Mouse (Mus musculus): ENCODE data around the gene Plekha8. TPM values are rescaled to one million over a fixed set of nuclear protein-coding genes. Genes with fewer than 3 reads are reported as not detected.

Gene Plekha8
- polyA plus RNA-seq, 1 experiment from 2014 or later, result 6.4 TPM

- H3K4me2 ChIP-seq (replicated peaks), result no peak overlapping the region
- no peaks in the 10 kb centered on the region for H3K27me3 ChIP-seq (replicated peaks)
- 83% methylated on average over 7 of the region's 7 CpGs for WGBS
- ATAC-seq, result no peak
- no peaks in the 10 kb centered on the region for H3K9me3 ChIP-seq
- 0 out of 2 replicates have a peak, but pooled peaks cover 4% of the 10 kb centered on the region for H3K36me3 ChIP-seq
- no peak overlapping the region for H3K4me3 ChIP-seq (replicated peaks)
- no peak overlapping the region for H3K27ac ChIP-seq
- no peak overlapping the region for H3K9ac ChIP-seq
- no peaks in the 10 kb centered on the region for H3K4me1 ChIP-seq (replicated peaks)
Measured at GRCm38 (mm10) chr6:54619530-54619929, 24.6 kb downstream of the Plekha8 start.

DNA sequence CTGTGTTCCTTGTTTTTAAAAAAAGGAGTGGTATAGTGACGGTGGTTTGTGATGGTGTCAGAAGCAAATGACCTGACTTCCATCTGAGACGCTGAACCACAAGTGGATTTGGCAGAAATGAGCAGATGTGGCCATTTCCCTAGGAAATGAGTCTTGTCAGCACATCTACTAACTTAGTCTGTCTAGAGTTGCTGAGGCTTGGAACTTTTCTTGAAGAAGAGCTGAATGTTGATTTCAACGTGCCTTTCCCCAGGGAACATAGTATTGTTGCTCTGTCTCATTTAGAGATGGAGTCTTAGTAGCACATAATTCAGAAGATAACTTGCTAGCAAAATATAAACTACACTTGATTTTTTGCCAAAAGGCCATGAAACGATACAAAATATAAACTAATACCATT, 25.4 kb downstream of the Plekha8 start:
- no peak overlapping the region for H3K9ac ChIP-seq
- no peak overlapping the region for H3K4me3 ChIP-seq (replicated peaks)
- no peak overlapping the region for H3K4me2 ChIP-seq (replicated peaks)
- no peak for ATAC-seq
- H3K27me3 ChIP-seq (replicated peaks), result no peaks in the 10 kb centered on the region
- WGBS, result 65% methylated on average over 4 of the region's 4 CpGs
- 0 out of 2 replicates have a peak, but pooled peaks cover 4% of the 10 kb centered on the region for H3K36me3 ChIP-seq
- H3K4me1 ChIP-seq (replicated peaks), result no peaks in the 10 kb centered on the region
- no peak overlapping the region for H3K27ac ChIP-seq
- H3K9me3 ChIP-seq, result no peaks in the 10 kb centered on the region

GRCm38 (mm10) chr6:54628381-54628780, 33.5 kb downstream of the Plekha8 start:
- Histone ChIP-seq H3K27ac (no peak overlapping the region), H3K9me3 (no peaks in the 10 kb centered on the region), H3K9ac (no peak overlapping the region), H3K27me3 (replicated peaks) (no peaks in the 10 kb centered on the region), H3K36me3 (peaks cover 4% of the 10 kb centered on the region; the same call in 1 of the 2 replicates), H3K4me2 (replicated peaks) (no peak overlapping the region), H3K4me1 (replicated peaks) (no peaks in the 10 kb centered on the region), H3K4me3 (replicated peaks) (no peak overlapping the region)
- WGBS, result 89% methylated on average over 3 of the region's 3 CpGs
- ATAC-seq, result no peak

DNA sequence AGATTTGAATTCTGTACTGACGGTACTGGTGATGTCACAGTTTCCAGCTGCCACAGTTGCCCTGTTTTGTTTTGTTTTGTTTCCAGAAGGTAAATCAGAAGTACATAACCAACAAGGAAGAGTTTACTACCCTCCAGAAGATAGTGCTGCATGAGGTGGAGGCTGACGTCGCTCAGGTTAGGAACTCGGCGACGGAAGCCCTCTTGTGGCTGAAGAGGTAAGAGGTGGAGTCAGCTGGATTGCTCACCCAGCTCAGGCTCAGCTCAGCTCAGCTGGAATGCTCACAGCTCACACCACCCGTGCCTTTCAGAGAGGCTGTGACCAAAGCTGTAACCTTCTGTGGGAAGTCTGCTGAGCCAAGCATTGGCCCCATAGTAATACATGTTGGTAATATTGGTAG, 34.8 kb downstream of the Plekha8 start:
- Histone ChIP-seq H3K9me3 (no peaks in the 10 kb centered on the region), H3K9ac (no peak overlapping the region), H3K4me3 (replicated peaks) (no peak overlapping the region), H3K4me2 (replicated peaks) (no peak overlapping the region), H3K4me1 (replicated peaks) (no peaks in the 10 kb centered on the region), H3K36me3 (peaks cover 7% of the 10 kb centered on the region), H3K27me3 (replicated peaks) (no peaks in the 10 kb centered on the region), H3K27ac (no peak overlapping the region)
- 34% methylated on average over 7 of the region's 7 CpGs for WGBS
- ATAC-seq, result no peak

DNA sequence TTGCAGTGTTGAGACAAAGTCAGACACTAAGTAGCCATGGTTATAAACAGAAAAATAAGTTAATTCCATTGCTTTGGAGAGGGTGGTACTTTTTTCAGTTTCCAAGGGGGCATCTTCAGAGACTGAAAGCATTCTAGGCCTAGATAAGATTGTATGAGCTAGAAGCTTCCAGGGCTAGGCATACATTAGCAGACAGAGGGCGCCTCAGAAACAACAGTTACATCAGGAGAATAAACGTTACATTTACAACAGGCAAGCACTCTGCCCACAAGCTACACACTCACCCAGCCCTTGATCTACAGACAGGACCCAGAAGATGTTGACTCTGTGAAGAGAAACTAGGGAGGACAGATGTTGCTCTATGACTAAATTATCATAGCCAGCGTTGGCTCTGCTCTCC, 36.6 kb downstream of the Plekha8 start:
- Histone ChIP-seq H3K9me3 (no peaks in the 10 kb centered on the region), H3K27ac (no peak overlapping the region), H3K36me3 (peaks cover 7% of the 10 kb centered on the region), H3K4me1 (replicated peaks) (no peaks in the 10 kb centered on the region), H3K27me3 (replicated peaks) (no peaks in the 10 kb centered on the region), H3K9ac (no peak overlapping the region), H3K4me2 (replicated peaks) (no peak overlapping the region), H3K4me3 (replicated peaks) (no peak overlapping the region)
- no peak for ATAC-seq
- 41% methylated on average over 3 of the region's 3 CpGs for whole genome bisulfite sequencing

DNA sequence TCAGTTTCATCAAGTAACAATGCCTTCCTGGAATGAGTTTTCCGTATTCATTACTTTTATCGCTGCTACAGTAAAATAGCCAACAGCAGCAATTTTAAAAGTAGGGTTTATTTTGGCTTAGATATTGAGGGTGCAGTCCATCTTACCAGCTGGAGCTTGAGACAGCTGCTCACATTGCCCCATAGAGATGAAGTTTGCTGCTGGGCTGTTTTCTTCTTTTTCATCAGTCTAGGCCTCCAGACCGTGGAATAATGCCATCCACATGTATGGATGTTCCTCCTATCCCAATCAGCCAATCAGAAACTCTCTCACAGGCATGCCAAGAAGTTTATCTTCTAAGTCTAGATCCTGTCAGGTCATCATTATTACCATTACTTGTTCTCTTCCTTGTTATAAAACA, 45.0 kb downstream of the Plekha8 start:
- Histone ChIP-seq H3K9ac (no peak overlapping the region), H3K36me3 (no peaks in the 10 kb centered on the region), H3K4me3 (replicated peaks) (no peak overlapping the region), H3K27ac (no peak overlapping the region), H3K4me2 (replicated peaks) (no peak overlapping the region), H3K27me3 (replicated peaks) (no peaks in the 10 kb centered on the region), H3K9me3 (no peaks in the 10 kb centered on the region), H3K4me1 (replicated peaks) (no peaks in the 10 kb centered on the region)
- 88% methylated on average over 3 of the region's 3 CpGs for WGBS
- no peak for ATAC-seq

GRCm38 (mm10) chr6:54641953-54642352, 47.0 kb downstream of the Plekha8 start:
- no peak for ATAC-seq

DNA sequence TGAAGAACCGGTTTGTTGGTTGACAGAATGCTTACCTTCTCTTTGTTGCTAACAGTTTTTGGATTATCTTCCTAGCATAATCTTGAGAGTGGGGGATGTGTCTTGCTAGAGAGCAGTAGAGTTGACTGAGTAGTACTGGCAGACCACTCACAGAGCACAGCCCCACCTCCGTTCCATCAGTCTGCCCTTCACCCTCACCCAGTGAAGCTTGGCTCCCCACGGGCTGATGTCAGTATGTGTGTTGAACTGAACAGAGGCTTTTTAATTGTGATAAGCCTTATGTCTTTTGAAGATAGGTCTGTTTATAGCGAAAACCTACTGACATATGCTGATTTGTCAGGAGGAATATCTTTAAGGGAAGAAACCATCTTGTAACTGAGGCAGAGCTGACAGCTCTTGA, 48.3 kb downstream of the Plekha8 start:
- Histone ChIP-seq H3K4me3 (replicated peaks) (no peak overlapping the region), H3K9ac (no peak overlapping the region), H3K4me1 (replicated peaks) (no peaks in the 10 kb centered on the region), H3K4me2 (replicated peaks) (no peak overlapping the region), H3K36me3 (no peaks in the 10 kb centered on the region), H3K27me3 (replicated peaks) (no peaks in the 10 kb centered on the region), H3K27ac (no peak overlapping the region), H3K9me3 (no peaks in the 10 kb centered on the region)
- no peak for ATAC-seq
- 82% methylated on average over 4 of the region's 4 CpGs for WGBS

More at GRCm38 (mm10) chr6:54641953-54642352, 47.0 kb downstream of the Plekha8 start:
- H3K4me1 ChIP-seq (replicated peaks), result no peaks in the 10 kb centered on the region
- H3K27ac ChIP-seq, result no peak overlapping the region
- no peaks in the 10 kb centered on the region for H3K36me3 ChIP-seq
- H3K4me3 ChIP-seq (replicated peaks), result no peak overlapping the region
- no peaks in the 10 kb centered on the region for H3K27me3 ChIP-seq (replicated peaks)
- H3K4me2 ChIP-seq (replicated peaks), result no peak overlapping the region
- no peaks in the 10 kb centered on the region for H3K9me3 ChIP-seq
- WGBS, result 79% methylated on average over 2 of the region's 2 CpGs
- H3K9ac ChIP-seq, result no peak overlapping the region

GRCm38 (mm10) chr6:54655471-54656095, 60.7 kb downstream of the Plekha8 start:
- H3K4me1 ChIP-seq (replicated peaks), result no peaks in the 10 kb centered on the region
- no peak overlapping the region for H3K4me2 ChIP-seq (replicated peaks)
- no peaks in the 10 kb centered on the region for H3K36me3 ChIP-seq
- ATAC-seq, result no peak
- H3K9me3 ChIP-seq, result no peaks in the 10 kb centered on the region
- WGBS, result 68% methylated on average over 11 of the region's 11 CpGs
- no peak overlapping the region for H3K9ac ChIP-seq
- H3K4me3 ChIP-seq (replicated peaks), result no peak overlapping the region
- H3K27me3 ChIP-seq (replicated peaks), result no peaks in the 10 kb centered on the region
- no peak overlapping the region for H3K27ac ChIP-seq

DNA sequence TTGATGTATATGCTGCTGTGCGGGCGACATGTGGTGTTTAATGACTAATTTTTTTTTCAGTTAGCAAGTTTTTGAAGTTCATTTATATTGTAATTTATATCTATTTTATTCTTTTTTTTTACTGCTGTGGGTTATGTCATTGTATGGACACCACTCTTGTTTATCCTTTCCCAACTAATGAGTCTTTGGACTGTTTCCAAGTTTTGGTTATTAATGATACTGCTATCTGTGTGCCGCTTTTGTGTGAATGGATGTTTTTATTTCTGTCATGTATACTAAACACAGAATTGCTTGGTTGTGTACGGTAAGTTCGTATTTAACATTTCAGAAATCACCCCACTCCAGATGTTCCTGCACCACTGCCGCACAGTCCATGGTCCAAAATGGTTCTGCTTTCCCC, 63.0 kb downstream of the Plekha8 start:
- Histone ChIP-seq H3K4me2 (replicated peaks) (no peak overlapping the region), H3K4me1 (replicated peaks) (no peaks in the 10 kb centered on the region), H3K9me3 (no peaks in the 10 kb centered on the region), H3K4me3 (replicated peaks) (no peak overlapping the region), H3K27me3 (replicated peaks) (no peaks in the 10 kb centered on the region), H3K36me3 (no peaks in the 10 kb centered on the region), H3K27ac (no peak overlapping the region), H3K9ac (no peak overlapping the region)
- 66% methylated on average over 6 of the region's 6 CpGs for WGBS
- ATAC-seq, result no peak

- ATAC-seq, result no peak
- Histone ChIP-seq H3K9me3 (no peaks in the 10 kb centered on the region), H3K27ac (no peak overlapping the region), H3K4me1 (replicated peaks) (no peaks in the 10 kb centered on the region), H3K36me3 (no peaks in the 10 kb centered on the region), H3K9ac (no peak overlapping the region), H3K4me2 (replicated peaks) (no peak overlapping the region), H3K4me3 (replicated peaks) (no peak overlapping the region), H3K27me3 (replicated peaks) (no peaks in the 10 kb centered on the region)
- whole genome bisulfite sequencing, result 85% methylated on average over 6 of the region's 6 CpGs
Measured at GRCm38 (mm10) chr6:54669868-54670267, 75.0 kb downstream of the Plekha8 start.

DNA sequence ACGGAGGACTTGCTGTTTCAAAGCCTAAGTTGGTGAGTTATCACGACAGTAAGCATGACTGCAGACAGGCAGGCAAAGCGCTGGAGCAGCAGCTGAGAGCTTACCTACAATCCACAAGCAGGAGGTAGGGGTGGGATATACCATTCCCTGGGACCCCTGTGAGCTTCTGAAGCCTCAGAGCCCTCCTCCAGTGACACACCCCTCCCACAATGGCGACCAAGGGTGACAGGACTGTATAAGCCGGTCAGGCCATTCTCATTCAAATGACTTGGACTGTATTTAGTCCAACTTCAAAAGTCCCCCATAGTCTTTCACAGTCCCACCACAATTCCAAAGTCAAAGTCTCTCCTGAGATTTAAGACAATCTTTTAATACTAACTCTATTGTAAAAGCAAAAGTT, 78.0 kb downstream of the Plekha8 start:
- WGBS, result 49% methylated on average over 5 of the region's 5 CpGs
- Histone ChIP-seq H3K9me3 (no peaks in the 10 kb centered on the region), H3K4me3 (replicated peaks) (no peak overlapping the region), H3K36me3 (no peaks in the 10 kb centered on the region), H3K9ac (no peak overlapping the region), H3K4me1 (replicated peaks) (no peaks in the 10 kb centered on the region), H3K4me2 (replicated peaks) (no peak overlapping the region), H3K27me3 (replicated peaks) (no peaks in the 10 kb centered on the region), H3K27ac (no peak overlapping the region)
- ATAC-seq, result no peak

DNA sequence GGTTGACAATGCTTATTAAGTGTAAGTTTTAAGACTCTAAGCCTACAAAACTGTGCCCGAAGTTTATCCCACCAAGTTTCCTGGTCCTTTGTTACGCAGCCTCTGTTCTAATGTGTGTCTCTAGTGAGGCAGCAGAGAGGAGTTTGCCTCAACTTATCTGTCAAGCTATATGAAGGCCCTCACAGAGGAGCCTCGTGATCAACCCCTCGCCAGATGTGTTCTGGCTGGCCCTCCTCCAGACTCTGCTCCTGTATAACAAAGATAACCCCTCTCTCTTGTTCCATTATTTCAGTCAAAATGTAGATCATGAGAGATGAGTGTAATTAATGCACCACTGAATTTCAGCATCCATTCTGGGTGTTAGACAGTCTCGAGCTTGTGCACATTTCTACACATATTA, 84.8 kb downstream of the Plekha8 start:
- Histone ChIP-seq H3K27ac (no peak overlapping the region), H3K27me3 (replicated peaks) (0 out of 2 replicates have a peak, but pooled peaks cover 8% of the 10 kb centered on the region), H3K9me3 (no peaks in the 10 kb centered on the region), H3K9ac (no peak overlapping the region), H3K36me3 (no peaks in the 10 kb centered on the region), H3K4me1 (replicated peaks) (0 out of 2 replicates have a peak, but pooled peaks cover 12% of the 10 kb centered on the region), H3K4me3 (replicated peaks) (no peak overlapping the region), H3K4me2 (replicated peaks) (no peak overlapping the region)
- 79% methylated on average over 5 of the region's 5 CpGs for WGBS
- no peak for ATAC-seq

Data from intestine, embryonic 15.5 days (tissue).